Mouse (Mus musculus) small intestine, adult 2 months (tissue): ENCODE data around the gene Zp2. TPM values are rescaled to one million over a fixed set of nuclear protein-coding genes. Genes with fewer than 3 reads are reported as not detected.
A peak's percentile ranks its signal among the peaks of the same experiment; 100 is the strongest.

ENCODE experiments used
- H3K27ac ChIP-seq: fragments of 200-500 bp; 2 replicates; pipeline ENCODE4 v1.5.1; 2012; ENCODE audit warnings: low read depth, low read length, control low read depth, inconsistent platforms; ENCODE audit not compliant: insufficient read depth
- H3K27me3 ChIP-seq: fragments of 200-500 bp; 2 replicates; pipeline ENCODE4 v1.6.1; 2012; ENCODE audit warnings: mild to moderate bottlenecking, moderate library complexity, low read length, inconsistent platforms; ENCODE audit not compliant: control insufficient read depth, insufficient read depth
- H3K36me3 ChIP-seq: fragments of 200-500 bp; 2 replicates; pipeline ENCODE4 v1.6.1; 2012; ENCODE audit warnings: mild to moderate bottlenecking, low read length, control low read depth, inconsistent platforms; ENCODE audit not compliant: control insufficient read depth, insufficient read depth
- H3K4me1 ChIP-seq: fragments of 200-500 bp; 2 replicates; pipeline ENCODE4 v1.6.1; 2012; ENCODE audit warnings: low read length, inconsistent platforms, mixed read lengths; ENCODE audit not compliant: control insufficient read depth, insufficient read depth, insufficient read length
- H3K4me3 ChIP-seq: fragments of 200-500 bp; 2 replicates; pipeline ENCODE4 v1.5.1; 2012; ENCODE audit warnings: low read depth, mild to moderate bottlenecking, control low read depth, inconsistent platforms, low read length, moderate library complexity
- CTCF ChIP-seq: fragments of 200-500 bp; IDR thresholded peaks from 2 replicates; pipeline ENCODE4 v1.5.1; 2012; ENCODE audit warnings: low read depth, mild to moderate bottlenecking, control low read depth, inconsistent platforms, low read length, moderate library complexity, mixed read lengths; ENCODE audit not compliant: insufficient replicate concordance, insufficient read length; ENCODE audit errors: extremely low read depth
- POLR2A ChIP-seq: fragments of 200-500 bp; IDR thresholded peaks from 2 replicates; pipeline ENCODE4 v1.6.1; 2012; ENCODE audit warnings: low read depth, mild to moderate bottlenecking, control low read depth, inconsistent platforms, low read length, moderate library complexity
- WGBS: fragments of 180-500 bp; shearing (Covaris S2); methylation state at CpG from one replicate; pipeline ENCODE4 v1.1.7; 2018; 5-methylcytosine and 5-hydroxymethylcytosine counted together
- polyA plus RNA-seq: library from polyadenylated mRNA; depleted of rRNA; stranded (reverse); fragments of >200 nt; gene quantifications from 2 replicates; pipeline ENCODE4 v1.2.3, GENCODE M21; 2012

The Zp2 gene
- polyA plus RNA-seq, 1 experiment = 0.05 TPM

DNA sequence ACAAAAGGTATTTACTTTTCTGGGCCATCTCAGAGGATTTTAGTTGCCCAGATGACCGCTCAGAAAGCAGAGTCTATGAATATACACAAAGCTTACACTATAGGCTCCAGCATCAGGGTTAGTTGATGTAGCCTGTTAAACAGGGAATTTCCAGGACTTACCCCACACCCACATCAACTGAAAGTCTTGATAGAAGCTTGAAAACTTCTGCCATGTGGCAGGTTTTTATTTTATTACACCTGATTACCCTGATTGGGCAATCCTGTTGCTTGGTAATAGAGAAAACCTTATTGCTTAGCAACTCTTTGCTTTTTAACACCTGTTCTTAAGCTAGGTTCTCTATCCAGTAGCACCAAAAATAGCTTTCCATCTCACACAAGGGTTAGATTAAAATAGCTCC is 2.3 kb downstream of the Zp2 start:
- no peak overlapping the region for H3K4me3 ChIP-seq
- no peak overlapping the region for H3K27ac ChIP-seq
- TF ChIP-seq POLR2A = no peak
- no peak for TF ChIP-seq CTCF
- 66% methylated on average over 1 of the region's 1 CpGs for WGBS
- H3K27me3 ChIP-seq = no peaks in the 10 kb centered on the region
- H3K36me3 ChIP-seq = no peaks in the 10 kb centered on the region
- peaks cover 5% of the 10 kb centered on the region; the same call in 1 of the 2 replicates for H3K4me1 ChIP-seq

DNA sequence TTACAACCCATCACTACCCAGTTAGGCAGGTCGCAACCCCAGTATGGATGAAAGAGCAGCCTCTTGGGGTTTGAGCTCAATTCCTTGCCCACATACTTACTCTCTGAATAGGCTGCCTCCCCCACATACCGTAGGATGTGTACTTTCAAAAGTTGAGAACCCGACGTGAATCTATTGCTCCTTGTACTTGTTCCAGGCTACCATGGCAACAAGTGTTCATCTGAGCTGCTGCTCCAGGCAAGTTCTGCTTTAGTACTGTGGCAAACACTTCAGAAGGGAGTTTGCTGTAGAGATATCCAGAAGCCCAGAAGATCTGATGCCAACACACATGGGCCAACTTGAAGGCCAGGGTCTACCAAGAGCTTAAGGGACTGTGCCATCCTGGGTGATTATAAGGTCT is 16.1 kb downstream of the Zp2 start:
- Histone ChIP-seq H3K27me3 (no peaks in the 10 kb centered on the region), H3K4me1 (peaks cover 2% of the 10 kb centered on the region; the same call in 1 of the 2 replicates), H3K27ac (no peak overlapping the region), H3K4me3 (no peak overlapping the region), H3K36me3 (no peaks in the 10 kb centered on the region)
- TF ChIP-seq CTCF (no peak), POLR2A (no peak)
- 79% methylated on average over 4 of the region's 4 CpGs for WGBS

DNA sequence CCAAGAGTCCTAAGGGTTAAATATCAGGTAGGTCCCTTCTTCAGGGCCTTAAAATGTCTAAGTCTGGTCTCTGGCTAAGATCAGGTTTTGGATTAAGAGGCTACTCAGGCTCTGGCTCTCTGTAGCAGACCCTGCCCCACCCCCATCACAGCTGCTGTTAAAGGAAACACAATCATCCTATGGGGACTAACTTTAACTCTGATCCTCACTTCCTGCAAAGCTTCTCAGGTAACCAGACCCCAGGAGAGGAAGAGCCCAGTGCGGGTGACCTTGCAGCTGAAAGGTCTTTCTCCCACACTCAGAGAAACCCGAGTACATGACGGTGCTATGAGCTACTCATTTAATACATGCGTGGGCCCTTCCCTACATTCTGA is 17.4 kb downstream of the Zp2 start:
- WGBS = 75% methylated on average over 4 of the region's 4 CpGs
- Histone ChIP-seq H3K27me3 (no peaks in the 10 kb centered on the region), H3K27ac (no peak overlapping the region)

DNA sequence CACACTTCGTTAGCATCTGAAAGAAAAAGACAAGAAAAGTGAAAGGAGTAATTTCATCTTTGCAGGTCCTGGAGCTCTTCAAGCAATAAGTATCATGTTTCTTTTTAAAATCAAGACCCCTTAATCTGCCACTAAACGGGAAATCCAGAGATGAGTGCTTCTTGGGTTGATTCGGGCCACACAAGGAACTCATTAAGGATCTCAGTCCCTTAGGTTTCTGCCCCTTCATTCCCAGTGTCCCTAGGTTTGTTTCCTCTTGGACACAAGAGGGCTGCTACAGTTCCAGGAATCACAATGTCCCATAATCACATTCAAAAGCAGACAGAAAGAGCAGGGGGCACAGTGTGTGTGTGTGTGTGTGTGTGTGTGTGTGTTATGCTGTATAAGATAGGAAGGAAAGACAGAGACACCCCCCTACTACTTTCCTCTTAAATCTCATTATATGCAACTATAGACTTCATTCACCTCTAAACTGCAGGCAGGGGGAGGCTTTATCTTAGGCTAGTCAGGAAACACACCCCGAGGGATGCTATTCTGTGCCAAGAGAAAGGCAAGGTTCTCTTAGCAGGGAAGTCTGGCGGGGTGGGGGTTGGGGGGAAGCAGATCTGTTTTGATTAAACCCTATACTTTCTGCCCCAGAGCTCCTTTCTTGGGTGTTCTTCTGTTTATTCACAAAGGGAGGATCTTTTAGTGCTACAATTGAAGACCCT is 18.0 kb downstream of the Zp2 start:
- TF ChIP-seq POLR2A (no peak), CTCF (no peak)
- no peak overlapping the region for H3K27ac ChIP-seq
- H3K4me1 ChIP-seq = peaks cover 2% of the 10 kb centered on the region; the same call in 1 of the 2 replicates
- no peak overlapping the region for H3K4me3 ChIP-seq
- no peaks in the 10 kb centered on the region for H3K36me3 ChIP-seq
- H3K27me3 ChIP-seq = no peaks in the 10 kb centered on the region
- 59% methylated on average over 5 of the region's 5 CpGs for WGBS

More for the DNA sequence above, 17.4 kb downstream of the Zp2 start:
- Histone ChIP-seq H3K36me3 (no peaks in the 10 kb centered on the region), H3K4me3 (no peak overlapping the region), H3K4me1 (peaks cover 2% of the 10 kb centered on the region; the same call in 1 of the 2 replicates)
- TF ChIP-seq CTCF (no peak), POLR2A (no peak)

DNA sequence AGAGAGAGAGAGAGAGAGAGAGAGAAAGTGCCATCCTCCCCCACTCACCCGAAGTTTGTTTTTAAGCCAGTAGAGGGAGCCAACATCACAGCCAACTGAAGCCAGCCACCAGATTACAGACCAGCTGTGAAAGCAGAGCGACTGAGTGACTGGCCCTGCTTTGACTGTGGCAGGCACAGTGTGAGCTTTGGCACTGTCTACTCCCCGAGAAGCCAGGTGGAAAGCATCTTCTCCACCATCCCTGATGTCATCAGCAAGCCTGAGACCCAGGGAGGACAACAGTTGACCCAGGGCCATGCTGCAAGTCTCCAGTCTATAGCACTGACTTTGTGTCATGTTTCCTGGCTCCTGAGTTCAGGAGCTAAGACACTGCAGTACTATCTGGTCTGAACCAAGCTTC is 20.2 kb downstream of the Zp2 start:
- Histone ChIP-seq H3K36me3 (peaks cover 5% of the 10 kb centered on the region; the same call in 1 of the 2 replicates), H3K27ac (no peak overlapping the region), H3K4me1 (peaks cover 2% of the 10 kb centered on the region; the same call in 1 of the 2 replicates), H3K4me3 (no peak overlapping the region), H3K27me3 (no peaks in the 10 kb centered on the region)
- TF ChIP-seq CTCF = peak; percentile 82; the same call in 1 of the 2 replicates
- no peak for TF ChIP-seq POLR2A
- WGBS = 0% methylated on average over 3 of the region's 3 CpGs

DNA sequence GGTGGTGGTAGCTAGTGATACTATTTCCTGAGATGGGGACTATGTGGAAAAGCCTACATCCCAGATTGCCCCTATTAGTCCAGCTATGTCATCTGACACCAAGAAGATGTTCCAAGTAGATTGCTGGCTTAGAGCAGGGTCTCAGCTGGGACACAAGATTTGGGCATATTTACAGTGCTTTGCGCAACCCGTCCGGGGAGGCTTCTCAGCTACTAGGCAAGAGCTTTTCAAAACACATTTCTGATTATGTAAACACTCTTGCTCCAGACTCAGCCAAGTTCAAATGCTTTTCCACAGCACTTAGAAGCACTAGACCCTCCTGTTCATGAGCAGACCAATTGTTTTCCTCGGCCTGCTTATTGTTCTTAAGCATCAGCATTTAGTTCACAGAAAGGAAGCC is 21.3 kb downstream of the Zp2 start:
- TF ChIP-seq CTCF = no peak
- TF ChIP-seq POLR2A = no peak
- Histone ChIP-seq H3K4me3 (no peak overlapping the region), H3K4me1 (peaks cover 2% of the 10 kb centered on the region; the same call in 1 of the 2 replicates), H3K36me3 (peaks cover 11% of the 10 kb centered on the region; the same call in 1 of the 2 replicates), H3K27ac (peak overlapping the region; percentile 25; the same call in 1 of the 2 replicates), H3K27me3 (no peaks in the 10 kb centered on the region)
- WGBS = 73% methylated on average over 4 of the region's 4 CpGs

DNA sequence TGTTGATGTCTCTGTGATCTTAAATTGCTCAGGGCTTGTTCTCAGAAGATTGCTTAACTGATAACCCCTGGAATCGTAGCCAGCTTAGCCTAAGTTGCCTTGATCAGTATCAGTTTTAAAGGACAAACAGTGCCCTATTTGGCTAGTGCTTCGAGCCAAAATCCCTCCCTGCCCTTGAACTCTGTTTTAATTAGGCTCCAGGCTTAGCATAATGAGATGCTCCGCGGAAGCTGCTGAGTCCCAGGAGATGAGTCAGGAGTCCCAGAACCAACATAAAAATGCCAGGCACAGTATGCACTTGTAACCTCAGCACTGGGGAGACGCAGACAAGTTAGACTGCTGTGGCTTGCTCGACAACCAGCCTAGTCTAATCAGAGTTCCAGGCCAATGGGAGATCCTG is 27.6 kb downstream of the Zp2 start:
- Histone ChIP-seq H3K36me3 (peaks cover 18% of the 10 kb centered on the region), H3K27ac (no peak overlapping the region), H3K4me3 (no peak overlapping the region), H3K27me3 (no peaks in the 10 kb centered on the region), H3K4me1 (no peaks in the 10 kb centered on the region)
- TF ChIP-seq CTCF (no peak), POLR2A (no peak)
- 65% methylated on average over 6 of the region's 6 CpGs for WGBS
